Mouse (Mus musculus): ENCODE data around the gene Evi2a.

- TF ChIP-seq POLR2A (IDR thresholded peaks at IDR 0.05; ENCODE audit: low read depth, low read length) (no peak), CTCF (IDR thresholded peaks at IDR 0.05; ENCODE audit: extremely low read depth, insufficient read depth, insufficient read length, insufficient replicate concordance) (no peak)
These were observed 43.4 kb upstream of the Evi2a start for GRCm38 (mm10) chr11:79573836-79574235.
